Mouse (Mus musculus) erythroblast, embryonic 14.5 days (primary cell): Measurements from ENCODE around the gene Atf7. TPM values are rescaled to one million over a fixed set of nuclear protein-coding genes. Genes with fewer than 3 reads are reported as not detected.
A peak's percentile ranks its signal among the peaks of the same experiment; 100 is the strongest.
"Not testable (repeated sequence)": the region's sequence is repeated elsewhere in the genome, so short reads cannot be mapped to it uniquely, and the experiment has no call there.

Experiments
- H3K27me3 ChIP-seq: 2 replicates; pipeline ENCODE4 v1.6.1; 2012; ENCODE audit warnings: inconsistent platforms; ENCODE audit not compliant: control insufficient read depth
- H3K36me3 ChIP-seq: 2 replicates; pipeline ENCODE4 v1.6.1; 2012; ENCODE audit warnings: mild to moderate bottlenecking, inconsistent platforms; ENCODE audit not compliant: control insufficient read depth
- H3K4me1 ChIP-seq: 2 replicates; pipeline ENCODE4 v1.6.1; 2012; ENCODE audit warnings: inconsistent platforms; ENCODE audit not compliant: control insufficient read depth
- H3K4me3 ChIP-seq: replicated peaks from 2 replicates; pipeline ENCODE3; 2012; ENCODE audit warnings: moderate library complexity, mild to moderate bottlenecking, inconsistent platforms
- H3K9me3 ChIP-seq: 2 replicates; pipeline ENCODE4 v1.6.1; 2012; ENCODE audit warnings: low read length, inconsistent platforms, mixed read lengths; ENCODE audit not compliant: control insufficient read depth
- GATA1 ChIP-seq: IDR thresholded peaks from 2 replicates; pipeline ENCODE4 v1.6.1; 2012; ENCODE audit warnings: low read length, inconsistent platforms, mixed read lengths
- TAL1 ChIP-seq: IDR thresholded peaks from 3 replicates; pipeline ENCODE4 v1.6.1; 2012; ENCODE audit warnings: low read length, inconsistent platforms, mixed read lengths
- polyA plus RNA-seq: library from polyadenylated mRNA; stranded (reverse); fragments of >175 nt; gene quantifications from 2 replicates; pipeline ENCODE4 v1.2.3, GENCODE M21; 2012

The Atf7 gene
- polyA plus RNA-seq, 1 experiment: 0.72 TPM

DNA sequence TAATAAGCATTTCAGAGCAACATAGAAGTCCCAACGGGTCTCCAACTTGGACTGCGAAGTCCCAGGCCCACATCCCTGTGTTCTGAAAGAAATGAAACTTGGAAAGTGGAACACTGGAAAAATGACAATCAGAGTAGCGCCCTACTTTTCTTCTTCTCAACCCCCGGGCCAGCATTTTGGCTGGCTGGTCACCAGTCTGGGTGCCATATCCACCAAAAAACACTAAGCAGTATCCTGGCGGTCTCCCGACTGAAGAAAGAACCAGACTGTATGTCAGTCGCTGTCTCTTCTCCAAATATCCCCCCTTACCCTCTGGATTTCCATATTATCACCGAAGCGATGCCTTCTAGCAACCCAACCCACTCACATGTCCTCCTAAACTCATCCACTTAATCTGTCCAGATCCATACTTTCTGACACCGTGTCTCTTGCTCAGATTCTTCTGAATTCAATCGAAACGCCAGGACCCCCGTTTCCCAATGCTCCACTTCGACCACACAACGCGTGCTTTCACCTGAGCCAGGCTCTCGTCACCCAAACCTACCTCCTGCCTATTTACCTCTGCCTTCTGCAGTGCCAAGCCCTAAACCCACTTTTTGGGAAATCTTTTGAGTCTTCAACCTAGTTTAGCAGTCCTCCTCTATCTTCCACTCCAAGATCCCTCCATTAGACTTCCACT lies 834 bp downstream of the Atf7 start:
- Histone ChIP-seq H3K27me3 (no peaks in the 10 kb centered on the region), H3K4me1 (peaks cover 34% of the 10 kb centered on the region), H3K9me3 (no peaks in the 10 kb centered on the region), H3K36me3 (peaks cover 7% of the 10 kb centered on the region), H3K4me3 (peak overlapping the region; percentile 83)
- TF ChIP-seq TAL1: no peak
- no peak for TF ChIP-seq GATA1

DNA sequence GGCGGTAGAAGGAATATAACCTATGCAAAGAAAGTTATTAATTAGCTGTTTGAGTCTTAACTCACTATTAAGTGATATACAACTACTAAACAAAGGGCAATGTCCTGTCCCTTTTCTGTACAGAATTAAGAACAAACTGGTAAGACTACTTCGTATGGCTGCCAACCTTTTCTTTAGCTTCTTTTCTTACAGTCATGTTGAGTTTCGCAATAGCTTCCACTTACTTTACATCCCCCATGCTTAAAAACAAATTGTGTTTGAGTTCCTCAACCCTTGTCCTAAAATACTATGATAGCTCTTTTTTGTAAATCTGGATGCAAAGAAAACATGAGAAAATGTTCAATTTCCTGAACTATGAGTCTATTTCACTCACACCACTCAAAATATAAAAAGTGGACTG lies 2.1 kb downstream of the Atf7 start:
- H3K27me3 ChIP-seq: no peaks in the 10 kb centered on the region
- peaks cover 10% of the 10 kb centered on the region for H3K36me3 ChIP-seq
- peaks cover 34% of the 10 kb centered on the region for H3K4me1 ChIP-seq
- no peak for TF ChIP-seq TAL1
- no peak for TF ChIP-seq GATA1
- no peaks in the 10 kb centered on the region for H3K9me3 ChIP-seq
- H3K4me3 ChIP-seq: peak overlapping the region; percentile 83

GRCm38 (mm10) chr15:102622536-102622935 lies 2.7 kb downstream of the Atf7 start:
- H3K4me3 ChIP-seq: no peak overlapping the region
- TF ChIP-seq GATA1 (no peak), TAL1 (no peak)

GRCm38 (mm10) chr15:102620765-102621164 lies 4.5 kb downstream of the Atf7 start:
- no peaks in the 10 kb centered on the region for H3K27me3 ChIP-seq
- no peaks in the 10 kb centered on the region for H3K9me3 ChIP-seq
- peaks cover 12% of the 10 kb centered on the region for H3K36me3 ChIP-seq
- H3K4me3 ChIP-seq: no peak overlapping the region
- TF ChIP-seq GATA1: no peak
- no peak for TF ChIP-seq TAL1
- H3K4me1 ChIP-seq: peaks cover 30% of the 10 kb centered on the region

More at GRCm38 (mm10) chr15:102622536-102622935, 2.7 kb downstream of the Atf7 start:
- Histone ChIP-seq H3K36me3 (peaks cover 10% of the 10 kb centered on the region), H3K27me3 (no peaks in the 10 kb centered on the region), H3K9me3 (no peaks in the 10 kb centered on the region), H3K4me1 (peaks cover 34% of the 10 kb centered on the region)

DNA sequence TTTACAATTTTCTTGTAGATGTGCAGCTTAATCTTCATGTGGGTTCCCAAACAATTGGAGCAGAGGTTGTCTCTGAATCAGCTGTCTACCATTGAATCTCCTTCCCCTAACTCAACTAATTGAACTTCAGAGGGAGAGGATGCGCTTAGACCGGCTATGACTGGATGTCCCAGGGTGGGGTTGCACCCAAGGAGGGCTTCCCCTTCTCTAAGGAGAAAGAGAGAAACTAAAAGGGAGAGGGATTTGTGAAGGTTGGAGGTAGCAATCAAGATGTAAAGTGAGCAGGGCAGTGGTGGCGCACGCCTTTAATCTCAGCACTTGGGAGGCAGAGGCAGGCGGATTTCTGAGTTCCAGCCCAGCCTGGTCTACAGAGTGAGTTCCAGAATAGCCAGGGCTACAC lies 5.8 kb downstream of the Atf7 start:
- TF ChIP-seq GATA1 (no peak), TAL1 (no peak)
- Histone ChIP-seq H3K36me3 (peaks cover 12% of the 10 kb centered on the region), H3K27me3 (no peaks in the 10 kb centered on the region), H3K9me3 (no peaks in the 10 kb centered on the region), H3K4me1 (peaks cover 27% of the 10 kb centered on the region), H3K4me3 (no peak overlapping the region)

GRCm38 (mm10) chr15:102617654-102618053 lies 7.6 kb downstream of the Atf7 start:
- Histone ChIP-seq H3K36me3 (peaks cover 15% of the 10 kb centered on the region), H3K27me3 (no peaks in the 10 kb centered on the region), H3K4me1 (peaks cover 19% of the 10 kb centered on the region), H3K4me3 (no peak overlapping the region), H3K9me3 (no peaks in the 10 kb centered on the region)
- TF ChIP-seq GATA1: no peak
- no peak for TF ChIP-seq TAL1

DNA sequence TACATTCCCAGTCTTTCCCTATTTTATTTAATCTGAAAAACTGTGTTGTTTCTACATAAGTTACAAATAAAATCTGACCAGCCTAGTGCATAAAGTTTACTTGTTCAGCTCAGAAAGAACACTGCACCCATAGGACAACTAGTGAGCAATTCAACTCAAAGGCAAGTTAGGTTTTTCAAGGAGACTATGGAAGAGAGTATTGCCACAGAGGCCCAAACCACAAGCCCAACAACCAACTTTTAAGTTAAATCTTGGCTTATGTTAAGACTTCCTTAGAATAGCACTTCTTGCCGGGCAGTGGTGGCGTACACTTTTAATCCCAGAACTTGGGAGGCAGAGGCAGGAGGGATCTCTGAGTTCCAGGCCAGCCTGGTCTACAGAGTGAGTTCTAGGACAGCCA lies 9.1 kb downstream of the Atf7 start:
- Histone ChIP-seq H3K4me1 (peaks cover 16% of the 10 kb centered on the region), H3K27me3 (no peaks in the 10 kb centered on the region), H3K9me3 (no peaks in the 10 kb centered on the region), H3K4me3 (no peak overlapping the region), H3K36me3 (peaks cover 17% of the 10 kb centered on the region)
- no peak for TF ChIP-seq TAL1
- TF ChIP-seq GATA1: no peak

GRCm38 (mm10) chr15:102614224-102614623 lies 11.0 kb downstream of the Atf7 start:
- TF ChIP-seq TAL1 (no peak), GATA1 (no peak)
- H3K4me3 ChIP-seq: no peak overlapping the region
- no peaks in the 10 kb centered on the region for H3K27me3 ChIP-seq
- peaks cover 16% of the 10 kb centered on the region for H3K4me1 ChIP-seq
- peaks cover 9% of the 10 kb centered on the region for H3K36me3 ChIP-seq
- no peaks in the 10 kb centered on the region for H3K9me3 ChIP-seq

- H3K4me1 ChIP-seq: peaks cover 16% of the 10 kb centered on the region
- TF ChIP-seq TAL1 (no peak), GATA1 (no peak)
- no peaks in the 10 kb centered on the region for H3K9me3 ChIP-seq
- H3K36me3 ChIP-seq: peaks cover 7% of the 10 kb centered on the region
- H3K4me3 ChIP-seq: no peak overlapping the region
- no peaks in the 10 kb centered on the region for H3K27me3 ChIP-seq
These were observed 12.3 kb downstream of the Atf7 start for GRCm38 (mm10) chr15:102612966-102613365.

- not testable (repeated sequence) for H3K4me3 ChIP-seq, H3K27me3 ChIP-seq, H3K9me3 ChIP-seq, H3K36me3 ChIP-seq, H3K4me1 ChIP-seq
These were observed 16.7 kb downstream of the Atf7 start for GRCm38 (mm10) chr15:102608586-102608985.
